In genomic region chr7:130741099-130741498, GRCm38 (mm10) we compare ENCODE assay signal across 23 mouse cellular contexts. TPM values are rescaled to one million over a fixed set of nuclear protein-coding genes. Genes with fewer than 3 reads are reported as not detected.
DNase-seq lines count a peak whose midpoint lies in the region; ATAC-seq and TF ChIP-seq lines count a peak whose summit lies in the region.
"Had no signal": no experiment of that assay in that cellular context is flagged by ENCODE, and none has a peak within 500 bp of the region (broad histone marks: within the 10 kb centered on the region; RNA-seq: fewer than 3 reads in every experiment).

No protein-coding gene starts in this region.

- TF ChIP-seq RAD21 in MEL (IDR thresholded peaks at IDR 0.05; ENCODE audit: low read depth, low read length), result peak; percentile 14

- no peak overlapping the region for H3K27ac ChIP-seq in hindbrain, postnatal 0 days
- no peak overlapping the region for H3K27ac ChIP-seq in hindbrain, embryonic 14.5 days
- no peak overlapping the region for H3K27ac ChIP-seq in lung, embryonic 14.5 days (ENCODE audit: low read depth)
- H3K27ac ChIP-seq in MEL (ENCODE audit: control insufficient read depth, low read depth, low read length), result no peak overlapping the region
- H3K27ac ChIP-seq: embryonic facial prominence, embryonic 10.5 days; forebrain, embryonic 12.5 days; heart, embryonic 15.5 days; hindbrain, embryonic 10.5 days; limb, embryonic 13.5 days; neural tube, embryonic 12.5 days had no signal

- TF ChIP-seq POLR2A in MEL (IDR thresholded peaks at IDR 0.05; ENCODE audit: control insufficient read depth in 1 of 2, insufficient read depth in 1 of 2, low read depth in 1 of 2, low read length in 2 of 2, poor library complexity in 1 of 2), result no peak

- H3K9ac ChIP-seq in hindbrain, postnatal 0 days (replicated peaks; ENCODE audit: low read length), result no peak overlapping the region
- H3K9ac ChIP-seq in hindbrain, embryonic 14.5 days, result no peak overlapping the region
- no peak overlapping the region for H3K9ac ChIP-seq in lung, embryonic 14.5 days
- H3K9ac ChIP-seq in MEL (ENCODE audit: control insufficient read depth, low read depth, low read length, poor library complexity, severe bottlenecking), result no peak overlapping the region
- H3K9ac ChIP-seq: forebrain, embryonic 12.5 days; heart, embryonic 15.5 days; limb, embryonic 13.5 days; neural tube, embryonic 12.5 days had no signal

- ATAC-seq in hindbrain, postnatal 0 days, result no peak
- ATAC-seq in hindbrain, embryonic 14.5 days (ENCODE audit: low FRiP score), result no peak
- no peak for ATAC-seq in lung, embryonic 14.5 days (ENCODE audit: insufficient read depth)
- ATAC-seq: activated CD4-positive, CD25-positive, alpha-beta regulatory T cell, adult 4 months; inflammation-experienced regulatory T-cells, adult 6 months had no signal

- no peak for TF ChIP-seq EP300 in MEL (IDR thresholded peaks at IDR 0.05; ENCODE audit: low read depth in 1 of 2, low read length in 2 of 2)

- peak; percentile 25 for DNase-seq in hindbrain, postnatal 0 days (ENCODE audit: low spot score)
- DNase-seq in hindbrain, embryonic 14.5 days (ENCODE audit: low spot score), result no peak
- DNase-seq in lung, embryonic 14.5 days, result peak; percentile 18
- DNase-seq in lung, postnatal 14 days, result no peak
- peak; percentile 21 for DNase-seq in MEL (ENCODE audit: low read depth, low spot score)
- peak; percentile 10 for DNase-seq in induced T-regulatory cell, adult 2 months (ENCODE audit: low read depth)
- no peak for DNase-seq in yolk sac, embryonic 10.5 days (ENCODE audit: low spot score)
- DNase-seq: adrenal gland, postnatal 14 days; cerebellum, adult 18-20 months; gastrocnemius, postnatal 14 days; heart, adult 18-20 months; kidney, adult 9 months; lung, postnatal 4 days; spleen, adult 18-20 months; thymus, postnatal 4 days had no signal

- no peaks in the 10 kb centered on the region for H3K27me3 ChIP-seq in hindbrain, postnatal 0 days (ENCODE audit: insufficient read depth, low read length)
- H3K27me3 ChIP-seq in hindbrain, embryonic 14.5 days (ENCODE audit: control insufficient read depth, insufficient read depth, low read length), result no peaks in the 10 kb centered on the region
- no peaks in the 10 kb centered on the region for H3K27me3 ChIP-seq in lung, embryonic 14.5 days (ENCODE audit: insufficient read depth, low read length)
- no peaks in the 10 kb centered on the region for H3K27me3 ChIP-seq in MEL (ENCODE audit: control insufficient read depth in 1 of 2, insufficient read depth in 2 of 2, low read length in 2 of 2)
- H3K27me3 ChIP-seq: forebrain, embryonic 12.5 days; heart, embryonic 15.5 days; limb, embryonic 13.5 days; neural tube, embryonic 12.5 days had no signal

- H3K4me2 ChIP-seq in hindbrain, postnatal 0 days (ENCODE audit: low read depth, low read length), result no peak overlapping the region
- no peak overlapping the region for H3K4me2 ChIP-seq in hindbrain, embryonic 14.5 days (replicated peaks)
- no peak overlapping the region for H3K4me2 ChIP-seq in lung, embryonic 14.5 days
- H3K4me2 ChIP-seq: forebrain, embryonic 12.5 days; heart, embryonic 15.5 days; limb, embryonic 13.5 days; neural tube, embryonic 12.5 days had no signal

- H3K4me3 ChIP-seq in hindbrain, postnatal 0 days (ENCODE audit: low read length), result no peak overlapping the region
- no peak overlapping the region for H3K4me3 ChIP-seq in hindbrain, embryonic 14.5 days (replicated peaks; ENCODE audit: low read length)
- no peak overlapping the region for H3K4me3 ChIP-seq in lung, embryonic 14.5 days (ENCODE audit: low read depth, low read length)
- H3K4me3 ChIP-seq in MEL (ENCODE audit: control insufficient read depth in 1 of 2, insufficient read depth in 1 of 2, low read depth in 2 of 2, low read length in 2 of 2), result no peak overlapping the region
- H3K4me3 ChIP-seq: embryonic facial prominence, embryonic 10.5 days; forebrain, embryonic 12.5 days; heart, embryonic 15.5 days; hindbrain, embryonic 10.5 days; limb, embryonic 13.5 days; neural tube, embryonic 12.5 days had no signal

- H3K9me3 ChIP-seq in hindbrain, postnatal 0 days (ENCODE audit: low read length), result no peaks in the 10 kb centered on the region
- H3K9me3 ChIP-seq in hindbrain, embryonic 14.5 days (ENCODE audit: control insufficient read depth, low read length), result no peaks in the 10 kb centered on the region
- no peaks in the 10 kb centered on the region for H3K9me3 ChIP-seq in lung, embryonic 14.5 days (ENCODE audit: low read depth, low read length)
- H3K9me3 ChIP-seq in MEL (replicated peaks; ENCODE audit: insufficient read depth, low read length), result no peaks in the 10 kb centered on the region
- H3K9me3 ChIP-seq: embryonic facial prominence, embryonic 10.5 days; forebrain, embryonic 12.5 days; heart, embryonic 15.5 days; hindbrain, embryonic 10.5 days; limb, embryonic 13.5 days; neural tube, embryonic 12.5 days had no signal

- no peaks in the 10 kb centered on the region for H3K79me2 ChIP-seq in MEL (ENCODE audit: control insufficient read depth, insufficient read depth, low read length, poor library complexity)

- H3K36me3 ChIP-seq in hindbrain, postnatal 0 days (ENCODE audit: insufficient read depth, low read length), result peaks cover 64% of the 10 kb centered on the region
- H3K36me3 ChIP-seq in hindbrain, embryonic 14.5 days (replicated peaks; ENCODE audit: control insufficient read depth, insufficient read depth), result peaks cover 98% of the 10 kb centered on the region
- peaks cover 79% of the 10 kb centered on the region for H3K36me3 ChIP-seq in lung, embryonic 14.5 days (ENCODE audit: insufficient read depth)
- no peaks in the 10 kb centered on the region for H3K36me3 ChIP-seq in MEL (ENCODE audit: control insufficient read depth in 1 of 2, insufficient read depth in 2 of 2, low read length in 2 of 2)

- TF ChIP-seq CTCF in hindbrain, postnatal 0 days (IDR thresholded peaks at IDR 0.05; ENCODE audit: low read depth), result peak; percentile 47
- TF ChIP-seq CTCF in lung, embryonic 14.5 days (IDR thresholded peaks at IDR 0.05; ENCODE audit: low read depth), result peak; percentile 36; the same call in 1 of the 2 replicates
- TF ChIP-seq CTCF in MEL (IDR thresholded peaks at IDR 0.05 in 2 of 3, conservative IDR thresholded peaks at IDR 0.05 in 1 of 3; ENCODE audit: control insufficient read depth in 1 of 3, insufficient read depth in 1 of 3, low read depth in 2 of 3, low read length in 3 of 3, poor library complexity in 1 of 3, severe bottlenecking in 1 of 3), result peak; percentile 8 to 37 (median 19); a peak in 4 of 6 replicates

- H3K4me1 ChIP-seq in hindbrain, postnatal 0 days (ENCODE audit: insufficient read depth, low read length), result no peaks in the 10 kb centered on the region
- no peaks in the 10 kb centered on the region for H3K4me1 ChIP-seq in hindbrain, embryonic 14.5 days (replicated peaks; ENCODE audit: control insufficient read depth, insufficient read depth, low read length)
- H3K4me1 ChIP-seq in lung, embryonic 14.5 days (ENCODE audit: insufficient read depth), result no peaks in the 10 kb centered on the region
- no peaks in the 10 kb centered on the region for H3K4me1 ChIP-seq in MEL (ENCODE audit: control insufficient read depth in 1 of 2, insufficient read depth in 2 of 2, low read length in 2 of 2)
- H3K4me1 ChIP-seq: embryonic facial prominence, embryonic 10.5 days; forebrain, embryonic 12.5 days; hindbrain, embryonic 10.5 days; neural tube, embryonic 12.5 days had no signal

- WGBS in hindbrain, postnatal 0 days, result 84% methylated on average over 4 of the region's 4 CpGs
- 85% methylated on average over 4 of the region's 4 CpGs for WGBS in hindbrain, embryonic 14.5 days
- WGBS in lung, embryonic 14.5 days, result 81% methylated on average over 4 of the region's 4 CpGs

TF ChIP-seq in MEL, 35 proteins besides CTCF, POLR2A, EP300 and RAD21:
- TF ChIP-seq CHD2 (IDR thresholded peaks at IDR 0.05; ENCODE audit: low read length) (no peak), SIN3A (IDR thresholded peaks at IDR 0.05; ENCODE audit: low read length) (no peak), NRF1 (IDR thresholded peaks at IDR 0.05; ENCODE audit: insufficient read depth, low read depth, low read length, poor library complexity, severe bottlenecking) (no peak), SMC3 (IDR thresholded peaks at IDR 0.05; ENCODE audit: low read depth, low read length) (no peak; the same call in 1 of the 2 replicates), MXI1 (IDR thresholded peaks at IDR 0.05; ENCODE audit: low read depth, low read length) (no peak), POLR2AphosphoS2 (IDR thresholded peaks at IDR 0.05; ENCODE audit: low read length) (no peak), USF1 (IDR thresholded peaks at IDR 0.05; ENCODE audit: low read depth, low read length) (no peak), HCFC1 (IDR thresholded peaks at IDR 0.05; ENCODE audit: low read depth, low read length) (no peak), TAL1 (IDR thresholded peaks at IDR 0.05; ENCODE audit: low read length) (no peak), MEF2A (IDR thresholded peaks at IDR 0.05; ENCODE audit: extremely low read depth, insufficient replicate concordance, low read depth, low read length, poor library complexity, severe bottlenecking) (no peak), MYB (IDR thresholded peaks at IDR 0.05; ENCODE audit: low read depth, low read length) (no peak), KAT2A (conservative IDR thresholded peaks at IDR 0.05; ENCODE audit: low read depth, low read length) (no peak), TBP (IDR thresholded peaks at IDR 0.05; ENCODE audit: low read depth, low read length) (no peak), USF2 (IDR thresholded peaks at IDR 0.05; ENCODE audit: borderline replicate concordance in 1 of 2, insufficient read depth in 1 of 2, low read depth in 1 of 2, low read length in 2 of 2) (no peak)

RNA-seq across cellular contexts. Expression of gene Btbd16, which starts 32.8 kb away (rescaled TPM):
- not detected in 2 replicates for total RNA-seq in hindbrain, postnatal 0 days (2014; rRNA removed)
- 0.10 and 0.18 TPM in 2 replicates for polyA plus RNA-seq in hindbrain, postnatal 0 days (2015; fragmentation: Nextera tagmentation; extraction: Ambion mirVana)
- polyA plus RNA-seq in hindbrain, embryonic 14.5 days (2014; fragmentation: Nextera tagmentation; extraction: Ambion mirVana), result not detected in 2 replicates
- polyA plus RNA-seq in lung, embryonic 14.5 days (2014; fragmentation: Nextera tagmentation; extraction: Ambion mirVana), result not detected in 2 replicates
- 0.72 and 0.89 TPM in 2 replicates for total RNA-seq in MEL (2012; rRNA removed)
- under 1 TPM in 1 of 2 experiments, not detected in 1; 0.71 TPM for polyA plus RNA-seq in MEL (2012; ENCODE audit: insufficient read depth in 1 of 2, insufficient read length in 2 of 2, low read depth in 1 of 2, low replicate concordance in 2 of 2, missing spikeins in 1 of 2)
- total RNA-seq: adrenal gland, postnatal 14 days had no signal
- polyA plus RNA-seq: forebrain, embryonic 12.5 days; hindbrain, embryonic 10.5 days had no signal

Comparison
In these comparisons a context has a peak if more than half of its experiments do, and no peak if none do; other contexts are left out.
1. DNase-seq: peak in hindbrain, postnatal 0 days (single experiment), lung, embryonic 14.5 days (single experiment), MEL (single experiment) and induced T-regulatory cell, adult 2 months (single experiment); none in hindbrain, embryonic 14.5 days (single experiment), lung, postnatal 14 days (single experiment) and yolk sac, embryonic 10.5 days (single experiment).
2. Peak in every context shown above with its lines, with median percentiles within 50 percentile points of each other: CTCF ChIP-seq.